In genomic region chr3:156772057-156772456, GRCm38 (mm10) we compare ENCODE assay signal across 10 mouse cellular contexts.
DNase-seq lines count a peak whose midpoint lies in the region; ATAC-seq lines count a peak whose summit lies in the region.
"Had no signal": no experiment of that assay in that cellular context is flagged by ENCODE, and none has a peak within 500 bp of the region (broad histone marks: within the 10 kb centered on the region; RNA-seq: fewer than 3 reads in every experiment).

No protein-coding gene starts in this region.

- WGBS in embryonic facial prominence, embryonic 11.5 days, result 68% methylated on average over 1 of the region's 1 CpGs
- 53% methylated on average over 1 of the region's 1 CpGs for WGBS in embryonic facial prominence, embryonic 10.5 days
- 48% methylated on average over 1 of the region's 1 CpGs for WGBS in neural tube, embryonic 11.5 days
- WGBS in hindbrain, embryonic 16.5 days, result 62% methylated on average over 1 of the region's 1 CpGs

- no peaks in the 10 kb centered on the region for H3K4me1 ChIP-seq in embryonic facial prominence, embryonic 11.5 days (ENCODE audit: control insufficient read depth, insufficient read depth, low read length)
- no peaks in the 10 kb centered on the region for H3K4me1 ChIP-seq in embryonic facial prominence, embryonic 10.5 days
- H3K4me1 ChIP-seq in neural tube, embryonic 11.5 days (ENCODE audit: control insufficient read depth, insufficient read depth, low read length), result no peaks in the 10 kb centered on the region
- H3K4me1 ChIP-seq in hindbrain, embryonic 16.5 days (ENCODE audit: control insufficient read depth, insufficient read depth, low read depth, low read length), result no peaks in the 10 kb centered on the region
- H3K4me1 ChIP-seq: limb, embryonic 13.5 days had no signal

- H3K4me3 ChIP-seq in embryonic facial prominence, embryonic 11.5 days (ENCODE audit: low read depth, low read length), result no peak overlapping the region
- no peak overlapping the region for H3K4me3 ChIP-seq in embryonic facial prominence, embryonic 10.5 days
- no peak overlapping the region for H3K4me3 ChIP-seq in neural tube, embryonic 11.5 days (ENCODE audit: low read depth, low read length)
- H3K4me3 ChIP-seq in hindbrain, embryonic 16.5 days (ENCODE audit: low read length), result no peak overlapping the region
- H3K4me3 ChIP-seq: limb, embryonic 13.5 days had no signal

- no peak overlapping the region for H3K9ac ChIP-seq in embryonic facial prominence, embryonic 11.5 days (replicated peaks; ENCODE audit: low read length)
- no peak overlapping the region for H3K9ac ChIP-seq in neural tube, embryonic 11.5 days (ENCODE audit: low read length)
- H3K9ac ChIP-seq in hindbrain, embryonic 16.5 days (ENCODE audit: low read depth, low read length), result no peak overlapping the region
- H3K9ac ChIP-seq: limb, embryonic 13.5 days had no signal

- H3K36me3 ChIP-seq in embryonic facial prominence, embryonic 11.5 days (replicated peaks; ENCODE audit: control insufficient read depth, insufficient read depth, low read depth, low read length), result no peaks in the 10 kb centered on the region
- H3K36me3 ChIP-seq in embryonic facial prominence, embryonic 10.5 days (replicated peaks), result no peaks in the 10 kb centered on the region
- no peaks in the 10 kb centered on the region for H3K36me3 ChIP-seq in neural tube, embryonic 11.5 days (ENCODE audit: control insufficient read depth, insufficient read depth, low read length)
- no peaks in the 10 kb centered on the region for H3K36me3 ChIP-seq in hindbrain, embryonic 16.5 days (ENCODE audit: control insufficient read depth, insufficient read depth, low read length)
- H3K36me3 ChIP-seq: limb, embryonic 13.5 days had no signal

- DNase-seq in embryonic facial prominence, embryonic 11.5 days (ENCODE audit: low spot score), result no peak
- no peak for DNase-seq in embryonic facial prominence, embryonic 10.5 days (ENCODE audit: low spot score)
- DNase-seq in neural tube, embryonic 11.5 days (ENCODE audit: low spot score), result no peak
- no peak for DNase-seq in neural tube, embryonic 10.5 days (ENCODE audit: extremely low spot score, low spot score)
- no peak for DNase-seq in adrenal gland, postnatal 36 days
- no peak for DNase-seq in frontal cortex, postnatal 36 days (ENCODE audit: low spot score in 2 of 2)
- DNase-seq: gastrocnemius, postnatal 10 days had no signal

- ATAC-seq in embryonic facial prominence, embryonic 11.5 days (replicated peaks; ENCODE audit: insufficient number of reproducible peaks, low FRiP score, low TSS enrichment, low read depth), result peak; percentile 55; the same call in 1 of the 2 replicates
- ATAC-seq in neural tube, embryonic 11.5 days (ENCODE audit: insufficient read depth, low FRiP score, low TSS enrichment), result peak; percentile 63
- peak; percentile 86 for ATAC-seq in hindbrain, embryonic 16.5 days
- ATAC-seq in megakaryocyte-erythroid progenitor cell, adult 5-6 weeks (replicated peaks; ENCODE audit: low FRiP score, low TSS enrichment, poor library complexity, severe bottlenecking), result no peak

- no peak overlapping the region for H3K4me2 ChIP-seq in embryonic facial prominence, embryonic 11.5 days (ENCODE audit: low read depth, low read length)
- H3K4me2 ChIP-seq in neural tube, embryonic 11.5 days (ENCODE audit: low read depth), result no peak overlapping the region
- no peak overlapping the region for H3K4me2 ChIP-seq in hindbrain, embryonic 16.5 days (ENCODE audit: low read length)
- H3K4me2 ChIP-seq: limb, embryonic 13.5 days had no signal

- H3K27me3 ChIP-seq in embryonic facial prominence, embryonic 11.5 days (ENCODE audit: control insufficient read depth, insufficient read depth, low read length), result no peaks in the 10 kb centered on the region
- no peaks in the 10 kb centered on the region for H3K27me3 ChIP-seq in embryonic facial prominence, embryonic 10.5 days (replicated peaks; ENCODE audit: low read depth, poor library complexity, severe bottlenecking)
- H3K27me3 ChIP-seq in neural tube, embryonic 11.5 days (ENCODE audit: control insufficient read depth, insufficient read depth, low read length), result no peaks in the 10 kb centered on the region
- H3K27me3 ChIP-seq in hindbrain, embryonic 16.5 days (replicated peaks; ENCODE audit: control insufficient read depth, insufficient read depth, low read length), result no peaks in the 10 kb centered on the region
- H3K27me3 ChIP-seq: limb, embryonic 13.5 days had no signal

- no peaks in the 10 kb centered on the region for H3K9me3 ChIP-seq in embryonic facial prominence, embryonic 11.5 days (replicated peaks; ENCODE audit: control insufficient read depth, low read length)
- H3K9me3 ChIP-seq in embryonic facial prominence, embryonic 10.5 days, result no peaks in the 10 kb centered on the region
- no peaks in the 10 kb centered on the region for H3K9me3 ChIP-seq in neural tube, embryonic 11.5 days (ENCODE audit: control insufficient read depth, low read length)
- no peaks in the 10 kb centered on the region for H3K9me3 ChIP-seq in hindbrain, embryonic 16.5 days (ENCODE audit: control insufficient read depth, low read length)
- H3K9me3 ChIP-seq: limb, embryonic 13.5 days had no signal

- no peak overlapping the region for H3K27ac ChIP-seq in embryonic facial prominence, embryonic 11.5 days (replicated peaks; ENCODE audit: low read depth, low read length)
- H3K27ac ChIP-seq in embryonic facial prominence, embryonic 10.5 days (replicated peaks), result no peak overlapping the region
- H3K27ac ChIP-seq in neural tube, embryonic 11.5 days (ENCODE audit: low read depth, low read length), result no peak overlapping the region
- H3K27ac ChIP-seq in hindbrain, embryonic 16.5 days (ENCODE audit: low read depth, low read length), result no peak overlapping the region
- H3K27ac ChIP-seq: limb, embryonic 13.5 days had no signal
